Mouse (Mus musculus) macrophage (primary cell): ENCODE measurements around the gene Gosr2. TPM values are rescaled to one million over a fixed set of nuclear protein-coding genes. Genes with fewer than 3 reads are reported as not detected.

ENCODE experiments used
- H3K27ac ChIP-seq: fragments of 350-480 bp; formaldehyde crosslinking; 2 replicates; pipeline ENCODE4 v1.9.0; 2021
- H3K36me3 ChIP-seq: fragments of 350-480 bp; formaldehyde crosslinking; 2 replicates; pipeline ENCODE4 v1.9.0; 2021; ENCODE audit errors: inconsistent target
- H3K4me3 ChIP-seq: fragments of 350-480 bp; formaldehyde crosslinking; 2 replicates; pipeline ENCODE4 v1.9.0; 2021; ENCODE audit errors: inconsistent target
- H3K79me2 ChIP-seq: fragments of 350-480 bp; formaldehyde crosslinking; 2 replicates; pipeline ENCODE4 v1.9.0; 2021; ENCODE audit errors: inconsistent target
- WGBS: methylation state at CpG from one replicate; pipeline ENCODE4 v1.1.7; 2026; ENCODE audit warnings: inconsistent platforms; ENCODE audit not compliant: missing documents; 5-methylcytosine and 5-hydroxymethylcytosine counted together
- polyA plus RNA-seq: library from polyadenylated mRNA; stranded (reverse); fragments of 250-400 nt; gene quantifications from 3 replicates; pipeline ENCODE4 v1.2.4, GENCODE M21; 2018; ENCODE audit warnings: inconsistent platforms

Gene Gosr2
- polyA plus RNA-seq, 1 experiment from 2014 or later, result 56.1 TPM

DNA sequence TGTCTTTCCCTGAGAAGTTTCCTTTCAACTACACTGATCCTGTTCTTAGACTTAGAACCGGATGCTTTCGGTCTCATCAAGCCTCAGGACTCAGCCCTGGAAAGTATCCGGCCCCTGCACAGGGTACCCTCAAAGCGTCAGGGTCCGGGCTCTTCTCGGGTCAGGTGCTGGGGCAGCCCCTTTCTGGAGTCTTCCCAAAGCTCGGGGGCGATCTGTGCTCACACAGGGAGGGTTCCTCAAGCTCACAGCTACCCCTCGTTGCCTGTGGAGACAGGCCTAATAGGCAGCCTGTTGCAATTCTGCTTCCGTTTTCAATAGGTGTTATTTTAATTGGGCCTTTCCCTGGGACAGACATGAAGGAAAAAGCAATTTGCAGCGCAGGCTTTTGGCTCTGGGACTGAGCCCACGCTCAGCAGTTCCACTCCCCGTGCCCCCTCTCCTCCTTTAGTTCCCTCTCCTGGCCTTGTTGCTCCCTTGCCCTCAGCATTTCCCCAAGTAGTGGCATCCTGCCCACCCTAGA, 30.7 kb downstream of the Gosr2 start:
- WGBS, result 72% methylated on average over 13 of the region's 13 CpGs
- no peaks in the 10 kb centered on the region for H3K36me3 ChIP-seq
- H3K27ac ChIP-seq, result no peak overlapping the region
- no peak overlapping the region for H3K4me3 ChIP-seq
- no peaks in the 10 kb centered on the region for H3K79me2 ChIP-seq

DNA sequence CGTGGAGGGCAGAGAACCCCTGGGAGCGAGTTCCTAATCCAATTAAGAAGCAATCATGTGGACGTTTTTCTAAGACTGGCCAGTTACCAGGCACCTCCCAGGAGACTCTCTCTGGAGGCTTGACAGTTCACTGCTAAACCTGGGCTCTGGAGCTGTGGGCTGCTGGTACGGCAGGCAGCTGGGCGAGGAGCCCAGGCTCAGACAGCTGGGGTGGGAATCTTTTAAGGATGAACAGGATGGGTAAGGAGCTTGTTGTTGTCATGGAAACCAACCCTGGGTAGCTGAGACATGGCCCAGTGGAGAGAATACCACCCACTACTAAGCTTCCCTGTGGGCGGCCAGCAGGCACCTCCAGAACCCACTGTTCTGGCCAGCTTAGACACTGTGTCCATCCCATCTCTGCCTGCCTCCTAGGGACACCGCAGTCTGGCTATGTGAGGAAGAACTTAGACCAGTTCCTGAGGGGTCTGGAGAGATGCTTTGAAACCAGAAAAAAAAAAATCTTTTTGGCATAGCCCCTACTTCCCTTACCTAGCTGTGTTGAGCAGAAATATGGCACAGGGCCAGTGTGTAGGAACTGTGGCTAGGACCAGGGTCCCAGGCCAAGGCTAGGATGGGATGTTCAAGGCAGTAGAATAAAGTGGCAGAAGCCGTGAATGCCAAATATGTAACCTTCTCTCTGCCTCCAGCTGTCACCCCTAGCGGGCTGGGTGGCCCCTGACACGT, 31.4 kb downstream of the Gosr2 start:
- Histone ChIP-seq H3K4me3 (no peak overlapping the region), H3K79me2 (no peaks in the 10 kb centered on the region), H3K36me3 (no peaks in the 10 kb centered on the region), H3K27ac (no peak overlapping the region)
- 53% methylated on average over 10 of the region's 10 CpGs for WGBS

DNA sequence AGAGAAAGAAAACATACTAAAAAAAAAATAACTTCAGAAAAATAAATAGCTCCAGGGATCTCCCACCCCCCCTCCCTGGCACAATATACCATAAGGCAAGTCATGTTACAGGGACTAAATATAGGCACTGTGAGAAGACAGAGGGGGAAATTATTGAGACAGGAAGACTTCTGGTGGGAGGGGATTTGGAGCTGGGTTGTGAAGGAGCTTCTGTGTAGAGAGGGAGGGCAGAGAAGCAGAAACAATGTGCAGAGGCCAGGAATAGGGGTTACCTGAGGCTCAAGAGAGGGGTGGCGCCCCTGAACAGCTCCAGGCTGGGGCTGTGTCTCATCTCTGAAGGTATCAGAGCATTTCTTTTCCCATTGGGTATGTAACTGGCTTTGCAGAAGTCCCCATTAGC, 32.0 kb downstream of the Gosr2 start:
- Histone ChIP-seq H3K36me3 (no peaks in the 10 kb centered on the region), H3K27ac (no peak overlapping the region)
- WGBS, result 46% methylated on average over 1 of the region's 1 CpGs

DNA sequence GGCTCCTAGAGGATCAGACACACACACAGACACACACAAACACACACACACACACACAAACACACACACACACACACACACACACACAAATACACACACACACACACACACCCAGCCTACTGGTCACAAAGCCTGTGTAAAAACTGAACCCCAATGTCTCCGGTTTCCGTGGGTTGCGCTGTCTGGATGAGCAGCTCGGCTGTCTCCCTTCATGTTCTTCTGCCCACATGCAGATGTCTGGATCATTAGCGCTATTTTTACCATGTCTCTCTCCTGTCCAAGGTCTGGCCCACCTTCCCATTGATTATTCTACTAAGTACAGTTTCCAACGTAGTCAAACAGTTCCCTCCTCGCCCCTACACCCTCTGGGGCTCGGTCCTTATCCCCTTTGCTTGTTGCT, 34.6 kb downstream of the Gosr2 start:
- H3K79me2 ChIP-seq, result no peaks in the 10 kb centered on the region
- H3K4me3 ChIP-seq, result no peak overlapping the region
- WGBS, result 89% methylated on average over 8 of the region's 8 CpGs
- no peaks in the 10 kb centered on the region for H3K36me3 ChIP-seq
- no peak overlapping the region for H3K27ac ChIP-seq

More for the DNA sequence above, 32.0 kb downstream of the Gosr2 start:
- no peaks in the 10 kb centered on the region for H3K79me2 ChIP-seq
- no peak overlapping the region for H3K4me3 ChIP-seq

DNA sequence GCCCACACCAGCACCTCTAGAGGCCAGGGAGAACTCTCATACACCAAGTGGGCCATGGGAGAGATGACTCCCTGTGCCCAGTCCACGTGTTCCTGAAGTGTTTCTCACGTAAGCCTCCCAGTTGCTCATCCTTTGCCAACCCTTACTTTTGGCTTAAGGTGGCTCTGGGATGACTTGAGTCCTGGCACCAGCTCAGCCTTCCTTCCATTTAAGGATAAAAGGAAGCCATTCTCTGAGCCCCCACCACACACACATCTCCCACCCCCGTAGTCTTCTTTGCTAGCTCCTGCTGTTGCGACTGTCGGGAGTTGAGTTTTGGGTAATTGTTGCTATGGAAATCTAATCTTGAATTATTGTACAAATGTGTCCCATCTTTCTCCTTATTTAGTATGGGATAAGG, 35.2 kb downstream of the Gosr2 start:
- no peaks in the 10 kb centered on the region for H3K36me3 ChIP-seq
- WGBS, result 85% methylated on average over 4 of the region's 5 CpGs
- H3K4me3 ChIP-seq, result no peak overlapping the region
- no peaks in the 10 kb centered on the region for H3K79me2 ChIP-seq
- H3K27ac ChIP-seq, result no peak overlapping the region

DNA sequence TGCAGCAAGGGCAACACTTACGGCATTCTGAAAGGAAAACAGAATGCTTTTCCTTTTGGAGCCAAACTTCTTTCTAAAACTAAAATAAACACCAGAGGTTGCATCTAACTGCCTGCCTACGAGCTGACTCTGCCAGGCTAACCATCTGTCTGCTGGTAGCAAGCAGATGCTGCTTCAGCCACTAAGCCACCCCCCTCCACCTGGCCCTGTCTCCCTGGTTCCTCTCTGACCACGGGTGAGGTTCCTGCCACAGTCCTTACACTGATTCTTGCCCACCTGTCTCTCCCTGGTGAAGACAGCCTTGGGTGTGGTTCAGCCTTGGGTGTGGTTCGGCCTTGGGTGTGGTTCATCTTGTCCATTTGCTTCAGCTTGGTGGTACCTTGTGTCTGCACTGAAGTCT, 35.8 kb downstream of the Gosr2 start:
- no peak overlapping the region for H3K27ac ChIP-seq
- no peaks in the 10 kb centered on the region for H3K36me3 ChIP-seq
- no peak overlapping the region for H3K4me3 ChIP-seq
- no peaks in the 10 kb centered on the region for H3K79me2 ChIP-seq
- 54% methylated on average over 3 of the region's 4 CpGs for WGBS

DNA sequence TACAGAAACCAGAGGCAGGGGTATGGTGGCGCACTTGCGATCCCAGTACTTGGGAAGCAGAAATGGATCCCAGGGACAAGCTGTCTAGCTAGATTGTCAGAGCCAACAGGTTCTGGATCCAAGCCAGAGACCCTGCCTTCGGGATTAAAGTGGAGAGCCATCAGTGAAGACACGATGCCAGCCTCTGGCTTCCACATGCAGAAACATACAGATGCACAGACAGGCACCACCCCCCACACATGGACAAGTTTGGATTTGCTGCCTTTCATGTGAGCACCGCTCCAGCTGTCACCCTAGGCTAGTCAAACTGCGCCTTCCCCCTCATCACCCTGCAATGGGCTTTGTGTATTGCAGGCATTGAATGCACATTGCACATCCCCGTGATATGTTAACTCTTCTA, 39.5 kb downstream of the Gosr2 start:
- WGBS, result 93% methylated on average over 7 of the region's 7 CpGs
- no peak overlapping the region for H3K4me3 ChIP-seq
- H3K79me2 ChIP-seq, result no peaks in the 10 kb centered on the region
- H3K36me3 ChIP-seq, result no peaks in the 10 kb centered on the region
- H3K27ac ChIP-seq, result no peak overlapping the region

DNA sequence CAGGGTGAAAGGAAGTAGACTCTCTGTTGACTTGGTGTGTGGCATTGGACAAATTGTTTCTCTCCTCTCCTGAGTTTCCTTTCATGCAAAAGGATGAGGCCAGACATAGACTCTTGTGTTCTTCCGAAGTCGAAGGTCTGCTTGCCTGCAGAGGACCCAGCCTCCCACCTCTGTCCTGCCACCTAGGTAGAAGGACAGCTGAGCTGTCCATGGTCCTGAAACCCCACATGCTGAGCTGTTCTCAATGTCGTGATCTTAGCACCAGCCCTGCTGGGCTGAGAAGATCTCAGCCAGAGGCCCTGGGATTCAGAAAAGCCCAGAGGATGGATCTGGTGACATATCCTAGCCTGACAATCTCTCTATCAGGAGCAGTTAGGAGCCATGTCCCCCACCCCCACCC, 41.2 kb downstream of the Gosr2 start:
- Histone ChIP-seq H3K79me2 (no peaks in the 10 kb centered on the region), H3K36me3 (no peaks in the 10 kb centered on the region), H3K27ac (no peak overlapping the region), H3K4me3 (no peak overlapping the region)
- 13% methylated on average over 3 of the region's 3 CpGs for WGBS

DNA sequence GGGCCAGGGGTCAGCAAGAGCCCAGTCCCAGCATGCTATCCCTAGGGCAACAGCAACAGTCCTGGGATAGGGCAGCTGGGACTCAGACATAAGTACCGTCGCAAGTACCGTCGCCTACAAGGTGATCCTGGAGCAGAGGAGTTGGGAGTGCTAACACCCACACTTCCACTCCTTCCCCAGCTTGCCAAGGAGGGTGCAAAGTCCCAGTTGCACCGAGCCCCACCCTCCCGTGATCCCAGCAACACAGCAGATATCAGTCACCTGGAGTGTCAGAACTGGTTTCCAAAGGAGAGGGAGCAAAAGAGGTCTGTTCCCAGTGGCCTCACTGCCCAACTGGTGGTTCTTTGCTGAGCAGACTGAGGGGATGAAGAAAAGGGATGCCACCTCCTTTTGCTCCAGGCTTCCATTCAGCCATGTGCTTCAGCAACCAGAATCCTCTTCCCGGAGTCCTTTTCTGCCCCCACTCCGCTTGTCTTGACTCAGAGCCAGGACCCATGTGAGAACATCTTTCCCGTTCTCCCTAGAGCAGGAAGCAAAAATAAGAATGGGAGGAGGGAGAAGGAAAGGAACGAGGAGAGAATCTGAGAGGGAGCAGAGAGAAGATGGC, 44.2 kb downstream of the Gosr2 start:
- Histone ChIP-seq H3K4me3 (no peak overlapping the region), H3K36me3 (no peaks in the 10 kb centered on the region), H3K79me2 (no peaks in the 10 kb centered on the region), H3K27ac (no peak overlapping the region)
- WGBS, result 67% methylated on average over 10 of the region's 10 CpGs

DNA sequence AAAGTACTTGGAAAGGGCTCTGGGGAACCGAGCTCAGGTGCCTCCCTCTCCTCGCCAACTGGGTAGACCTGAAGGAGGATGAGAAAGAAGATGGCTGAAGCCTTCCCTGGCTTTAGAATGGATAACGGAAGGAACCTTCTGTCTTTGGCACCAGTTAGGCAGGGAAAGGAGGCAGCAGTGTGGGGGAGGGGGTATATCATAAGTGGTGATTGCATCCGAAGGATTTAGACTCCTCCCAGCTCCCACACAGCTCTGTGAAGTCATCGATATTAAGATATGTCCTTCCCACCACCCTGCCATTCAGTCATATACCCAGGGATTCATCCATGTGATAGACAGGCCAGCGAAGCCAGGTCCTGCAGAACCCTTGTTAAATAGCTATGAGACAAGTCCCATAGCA, 46.3 kb downstream of the Gosr2 start:
- H3K4me3 ChIP-seq, result no peak overlapping the region
- H3K36me3 ChIP-seq, result no peaks in the 10 kb centered on the region
- no peaks in the 10 kb centered on the region for H3K79me2 ChIP-seq
- 84% methylated on average over 6 of the region's 6 CpGs for WGBS
- no peak overlapping the region for H3K27ac ChIP-seq

DNA sequence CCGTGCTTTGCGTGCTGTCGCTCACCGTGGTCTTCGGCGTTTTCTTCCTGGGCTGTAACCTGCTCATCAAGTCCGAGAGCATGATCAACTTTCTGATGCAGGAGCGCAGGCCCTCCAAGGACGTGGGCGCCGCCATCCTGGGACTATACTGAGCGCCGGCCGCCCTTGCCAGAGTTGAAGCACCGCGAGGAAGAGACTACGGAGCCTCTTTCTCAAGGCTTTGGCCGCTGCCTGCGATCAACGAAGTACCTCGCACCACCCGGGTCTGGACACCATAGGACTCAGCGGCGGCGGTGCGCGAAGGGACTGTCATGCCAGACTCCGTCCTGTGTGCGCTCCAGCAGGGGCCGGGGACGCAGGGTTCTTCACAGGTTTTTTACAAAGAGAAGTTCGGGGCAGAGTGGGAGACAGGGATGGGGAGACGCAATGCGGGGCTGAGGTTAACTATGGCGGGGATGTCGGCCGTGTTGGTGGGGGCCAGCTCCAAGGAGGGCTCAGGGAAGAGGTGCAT, 47.7 kb downstream of the Gosr2 start:
- 7% methylated on average over 31 of the region's 37 CpGs for WGBS
- no peaks in the 10 kb centered on the region for H3K36me3 ChIP-seq
- no peak overlapping the region for H3K4me3 ChIP-seq

DNA sequence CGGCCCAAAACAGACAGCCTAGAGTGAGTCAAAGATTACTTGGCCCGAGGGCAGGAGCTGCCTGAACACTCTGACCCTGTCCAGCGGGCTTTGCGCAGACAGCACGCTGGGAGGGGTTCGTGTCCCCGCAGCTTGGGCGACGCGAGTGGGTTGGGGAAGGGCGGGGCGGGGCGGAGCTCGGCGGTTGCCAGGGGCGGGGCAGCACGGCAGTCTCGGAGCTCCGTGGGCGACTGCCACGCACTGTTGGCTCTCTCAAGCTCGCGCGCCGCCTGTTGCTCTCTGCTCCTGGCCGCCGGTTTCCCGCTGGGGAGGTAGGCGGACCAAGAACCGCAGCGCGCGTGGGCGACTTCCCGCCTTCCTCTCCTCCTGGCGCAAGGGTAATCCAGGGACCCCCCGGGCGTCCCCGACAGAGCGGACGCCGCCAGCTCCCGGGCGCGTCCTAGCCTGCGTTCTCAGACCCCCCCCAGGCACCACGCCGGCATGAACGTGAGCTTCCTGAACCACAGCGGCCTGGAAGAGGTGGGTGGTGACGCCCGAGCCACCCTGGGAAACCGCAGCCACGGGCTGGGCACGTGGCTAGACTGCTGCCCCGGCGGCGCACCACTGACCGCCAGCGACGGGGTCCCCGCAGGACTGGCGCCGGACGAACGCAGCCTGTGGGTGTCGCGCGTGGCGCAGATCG, 48.3 kb downstream of the Gosr2 start, which contains the start of gene Rprml:
Rprml (plus strand) TSS at position 270 of the 682 bp plus-strand sequence.
- Histone ChIP-seq H3K27ac (no peak within 1 kb of the TSS), H3K4me3 (no peak within 1 kb of the TSS), H3K79me2 (no peaks in the 10 kb centered on the region), H3K36me3 (no peaks in the 10 kb centered on the region)
- 2% methylated on average over 63 of the region's 71 CpGs for WGBS

More for the DNA sequence above, 47.7 kb downstream of the Gosr2 start:
- H3K27ac ChIP-seq, result no peak overlapping the region
- no peaks in the 10 kb centered on the region for H3K79me2 ChIP-seq

DNA sequence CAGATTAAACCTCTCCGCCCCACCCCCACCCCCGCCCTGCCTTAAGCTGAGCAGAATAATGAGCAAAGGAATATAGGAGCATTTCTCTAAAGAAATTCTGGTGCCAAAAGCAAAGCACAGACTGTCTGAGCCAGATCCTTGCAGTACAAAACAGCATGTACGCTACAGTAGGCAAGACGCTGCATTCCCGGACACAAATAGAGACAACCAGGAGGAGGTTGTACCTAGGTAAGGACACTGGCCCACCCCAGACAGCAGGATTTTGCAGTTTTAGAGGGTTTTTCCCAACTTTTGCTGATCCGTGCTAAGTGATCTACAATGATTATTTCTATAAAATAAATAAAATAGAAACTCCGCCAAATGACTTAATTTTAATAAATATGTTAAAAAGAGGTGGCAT, 49.0 kb downstream of the Gosr2 start:
- H3K27ac ChIP-seq, result no peak overlapping the region

DNA sequence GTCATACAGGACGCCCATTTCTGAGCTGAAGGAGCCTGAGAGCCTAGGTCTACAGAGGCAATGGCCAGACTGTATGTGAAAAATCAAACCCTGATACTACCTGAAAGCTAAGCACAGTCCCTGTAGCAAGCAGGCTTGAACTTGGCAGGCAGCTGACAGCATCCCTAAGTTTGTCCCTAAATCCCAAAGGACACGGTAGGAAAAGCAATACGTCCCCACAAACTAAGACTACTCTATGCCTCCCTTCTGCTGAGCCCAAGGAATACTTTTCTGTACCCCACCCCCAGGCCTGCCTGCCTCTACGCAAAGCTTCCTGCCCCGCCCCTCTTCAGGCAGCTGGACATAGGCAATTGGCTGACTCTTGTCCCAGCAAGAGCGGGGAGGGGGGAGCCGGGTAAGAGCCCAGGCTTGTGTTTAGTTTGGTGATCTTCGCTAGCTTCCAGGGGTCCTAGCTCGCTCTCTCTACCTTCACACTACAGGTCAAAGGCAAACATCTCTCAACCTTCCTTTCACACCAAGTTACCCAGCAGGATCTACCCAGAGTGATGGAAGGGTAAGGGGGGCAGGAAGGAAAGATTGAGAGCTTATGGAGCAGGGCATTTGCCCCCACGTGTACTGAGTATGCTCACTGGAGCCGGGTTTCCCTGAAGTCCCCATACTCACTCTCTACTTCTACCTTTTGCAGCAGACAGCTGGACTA, 49.6 kb downstream of the Gosr2 start:
- H3K27ac ChIP-seq, result no peak overlapping the region

More for the DNA sequence above, 49.0 kb downstream of the Gosr2 start:
- H3K36me3 ChIP-seq, result no peaks in the 10 kb centered on the region
- H3K79me2 ChIP-seq, result no peaks in the 10 kb centered on the region
- 56% methylated on average over 7 of the region's 7 CpGs for WGBS
- H3K4me3 ChIP-seq, result no peak overlapping the region

More for the DNA sequence above, 49.6 kb downstream of the Gosr2 start:
- H3K36me3 ChIP-seq, result no peaks in the 10 kb centered on the region
- no peaks in the 10 kb centered on the region for H3K79me2 ChIP-seq
- H3K4me3 ChIP-seq, result no peak overlapping the region
- WGBS, result 13% methylated on average over 11 of the region's 11 CpGs
